Mouse (Mus musculus): ENCODE results near the gene Cdc25b. TPM values are rescaled to one million over a fixed set of nuclear protein-coding genes. Genes with fewer than 3 reads are reported as not detected.

The Cdc25b gene
- polyA plus RNA-seq, 1 experiment, result 73.8 TPM

DNA sequence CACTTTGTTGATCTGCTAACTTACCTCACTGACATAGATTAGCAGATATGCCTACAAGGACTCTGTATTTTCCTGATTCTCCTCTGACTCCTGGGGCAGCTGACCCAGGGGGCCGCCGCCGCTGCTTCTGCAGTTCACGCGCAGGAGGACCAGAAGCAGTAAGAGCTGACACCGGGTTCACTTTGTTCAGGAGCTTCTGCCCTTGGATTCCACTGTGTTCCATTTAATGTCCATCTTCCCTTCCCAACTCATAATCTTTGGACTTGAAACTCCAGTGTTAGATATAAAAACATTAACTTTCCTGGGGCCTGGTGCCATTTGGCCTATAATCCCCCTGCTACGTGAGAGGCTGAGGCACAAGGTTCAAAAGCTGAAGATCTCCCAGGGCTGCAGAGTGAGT, 22.8 kb upstream of the Cdc25b start:
- Histone ChIP-seq H3K36me3 (ENCODE audit: control insufficient read depth, insufficient read depth) (no peaks in the 10 kb centered on the region), H3K4me3 (ENCODE audit: insufficient read depth, poor library complexity, severe bottlenecking) (no peak overlapping the region), H3K79me3 (ENCODE audit: low read depth) (peaks cover 2% of the 10 kb centered on the region), H3K27me3 (ENCODE audit: control insufficient read depth, insufficient read depth, insufficient read length) (no peaks in the 10 kb centered on the region), H3ac (ENCODE audit: control insufficient read depth, insufficient read length, low read depth) (no peak overlapping the region), H3K79me2 (ENCODE audit: control insufficient read depth, insufficient read depth) (peaks cover 8% of the 10 kb centered on the region)
- TF ChIP-seq USF1 (IDR thresholded peaks at IDR 0.05; ENCODE audit: low read depth) (no peak), MYOG (IDR thresholded peaks at IDR 0.05; ENCODE audit: control insufficient read depth, extremely low read depth, insufficient read length) (no peak), FOSL1 (IDR thresholded peaks at IDR 0.05; ENCODE audit: insufficient read depth, low read length, poor library complexity, severe bottlenecking) (no peak), CEBPB (IDR thresholded peaks at IDR 0.05; ENCODE audit: low read depth) (no peak), CTCF (IDR thresholded peaks at IDR 0.05; ENCODE audit: control insufficient read depth, insufficient read depth, insufficient read length) (no peak), MAX (IDR thresholded peaks at IDR 0.05) (no peak), MYOD1 (IDR thresholded peaks at IDR 0.05; ENCODE audit: control insufficient read depth, insufficient read length, low read depth) (no peak)

DNA sequence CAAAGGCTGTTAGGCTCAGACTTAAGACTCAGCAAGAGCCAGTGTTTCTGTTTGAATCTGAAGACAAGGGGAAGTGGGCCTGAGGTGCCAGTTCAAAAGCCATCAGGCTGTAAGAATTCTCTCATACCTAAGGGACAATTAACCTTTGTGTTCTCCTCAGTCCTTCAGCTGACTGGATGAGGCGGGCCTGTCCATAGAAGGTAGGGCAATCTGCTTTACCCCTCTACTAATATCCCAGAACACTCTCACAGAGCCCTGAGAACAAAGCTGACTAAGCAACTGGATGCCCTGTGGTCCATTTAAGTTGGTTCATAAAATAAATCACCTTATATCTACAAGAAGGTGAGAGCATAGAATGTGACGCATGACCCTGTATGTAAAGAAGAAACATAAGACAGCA, 20.6 kb upstream of the Cdc25b start:
- H3K79me2 ChIP-seq (ENCODE audit: control insufficient read depth, insufficient read depth), result no peaks in the 10 kb centered on the region
- no peak overlapping the region for H3K4me3 ChIP-seq (ENCODE audit: insufficient read depth, poor library complexity, severe bottlenecking)
- H3K36me3 ChIP-seq (ENCODE audit: control insufficient read depth, insufficient read depth), result no peaks in the 10 kb centered on the region
- H3K27me3 ChIP-seq (ENCODE audit: control insufficient read depth, insufficient read depth, insufficient read length), result no peaks in the 10 kb centered on the region
- TF ChIP-seq CEBPB (IDR thresholded peaks at IDR 0.05; ENCODE audit: low read depth), result no peak
- H3ac ChIP-seq (ENCODE audit: control insufficient read depth, insufficient read length, low read depth), result no peak overlapping the region
- no peaks in the 10 kb centered on the region for H3K79me3 ChIP-seq (ENCODE audit: low read depth)

DNA sequence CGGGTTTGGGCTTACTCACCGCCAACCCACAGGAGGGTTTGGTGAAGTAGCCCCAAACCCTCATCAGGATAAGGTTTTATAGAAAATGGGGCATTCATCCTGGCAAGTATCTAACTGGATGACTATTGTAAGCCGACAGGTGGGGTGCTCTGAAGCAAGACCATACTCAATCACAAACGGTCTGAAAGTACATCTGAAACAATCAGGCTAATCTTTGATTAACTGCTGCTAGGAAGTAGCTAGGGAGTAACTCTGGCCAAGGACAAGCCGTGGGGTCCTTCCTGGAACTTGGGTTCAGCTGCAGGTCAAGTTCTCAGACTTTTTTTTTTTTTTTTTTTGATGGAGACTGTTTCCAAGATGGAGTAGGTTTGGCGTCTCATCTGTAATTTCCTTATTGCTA, 18.8 kb upstream of the Cdc25b start:
- Histone ChIP-seq H3K4me3 (ENCODE audit: insufficient read depth, poor library complexity, severe bottlenecking) (no peak overlapping the region), H3K79me3 (ENCODE audit: low read depth) (no peaks in the 10 kb centered on the region), H3K36me3 (ENCODE audit: control insufficient read depth, insufficient read depth) (no peaks in the 10 kb centered on the region), H3K79me2 (ENCODE audit: control insufficient read depth, insufficient read depth) (no peaks in the 10 kb centered on the region), H3ac (ENCODE audit: control insufficient read depth, insufficient read length, low read depth) (no peak overlapping the region), H3K27me3 (ENCODE audit: control insufficient read depth, insufficient read depth, insufficient read length) (no peaks in the 10 kb centered on the region)
- TF ChIP-seq CEBPB (IDR thresholded peaks at IDR 0.05; ENCODE audit: low read depth) (no peak), CTCF (IDR thresholded peaks at IDR 0.05; ENCODE audit: control insufficient read depth, insufficient read depth, insufficient read length) (no peak), MYOD1 (IDR thresholded peaks at IDR 0.05; ENCODE audit: control insufficient read depth, insufficient read length, low read depth) (no peak), MAX (IDR thresholded peaks at IDR 0.05) (no peak), MYOG (IDR thresholded peaks at IDR 0.05; ENCODE audit: control insufficient read depth, extremely low read depth, insufficient read length) (no peak), FOSL1 (IDR thresholded peaks at IDR 0.05; ENCODE audit: insufficient read depth, low read length, poor library complexity, severe bottlenecking) (no peak), USF1 (IDR thresholded peaks at IDR 0.05; ENCODE audit: low read depth) (no peak)

DNA sequence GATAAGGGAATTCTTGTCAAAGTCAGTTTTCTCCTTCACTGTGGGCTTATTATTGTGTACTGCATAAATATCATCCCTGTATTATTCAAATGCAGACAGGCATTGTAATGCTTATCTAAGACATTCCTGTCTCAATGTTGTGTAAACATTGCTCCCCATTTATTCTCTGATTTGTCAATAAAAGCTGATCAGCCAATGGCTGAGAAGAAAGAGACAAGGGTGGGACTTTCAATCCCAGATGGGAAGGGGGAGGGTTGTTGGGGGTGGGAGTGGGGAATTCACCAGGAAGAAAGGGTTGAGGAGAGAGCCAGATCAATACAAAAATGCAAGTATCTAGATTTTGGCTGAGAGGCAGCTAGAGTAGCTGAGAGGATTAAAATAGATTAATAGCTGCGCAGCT, 17.8 kb upstream of the Cdc25b start:
- Histone ChIP-seq H3K79me3 (ENCODE audit: low read depth) (no peaks in the 10 kb centered on the region), H3K79me2 (ENCODE audit: control insufficient read depth, insufficient read depth) (no peaks in the 10 kb centered on the region), H3K4me3 (ENCODE audit: insufficient read depth, poor library complexity, severe bottlenecking) (no peak overlapping the region), H3K27me3 (ENCODE audit: control insufficient read depth, insufficient read depth, insufficient read length) (no peaks in the 10 kb centered on the region), H3ac (ENCODE audit: control insufficient read depth, insufficient read length, low read depth) (no peak overlapping the region), H3K36me3 (ENCODE audit: control insufficient read depth, insufficient read depth) (no peaks in the 10 kb centered on the region)
- no peak for TF ChIP-seq MYOD1 (IDR thresholded peaks at IDR 0.05; ENCODE audit: control insufficient read depth, insufficient read length, low read depth)
- no peak for TF ChIP-seq MAX (IDR thresholded peaks at IDR 0.05)
- TF ChIP-seq FOSL1 (IDR thresholded peaks at IDR 0.05; ENCODE audit: insufficient read depth, low read length, poor library complexity, severe bottlenecking), result no peak
- no peak for TF ChIP-seq CTCF (IDR thresholded peaks at IDR 0.05; ENCODE audit: control insufficient read depth, insufficient read depth, insufficient read length)
- no peak for TF ChIP-seq USF1 (IDR thresholded peaks at IDR 0.05; ENCODE audit: low read depth)
- TF ChIP-seq CEBPB (IDR thresholded peaks at IDR 0.05; ENCODE audit: low read depth), result no peak
- TF ChIP-seq MYOG (IDR thresholded peaks at IDR 0.05; ENCODE audit: control insufficient read depth, extremely low read depth, insufficient read length), result no peak

DNA sequence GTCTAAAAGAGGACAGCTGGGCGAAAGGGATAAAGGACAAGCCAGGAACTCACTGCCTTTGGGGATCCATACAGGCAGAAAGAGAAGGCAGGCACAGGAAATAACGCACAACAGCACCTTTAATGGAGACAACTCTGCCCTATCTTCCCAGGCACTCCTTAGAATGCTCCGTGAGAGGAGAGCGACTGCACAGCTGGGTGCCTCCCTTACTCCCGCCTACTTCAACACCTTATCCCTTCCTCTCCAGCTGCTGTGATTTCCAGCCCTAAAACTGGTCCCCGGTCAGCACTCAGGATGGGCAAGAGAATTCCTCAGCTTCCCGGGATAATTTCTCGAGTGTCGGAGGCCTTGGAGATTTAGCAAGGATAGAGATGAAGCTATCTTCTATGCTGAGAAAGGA, 15.8 kb upstream of the Cdc25b start:
- TF ChIP-seq CTCF (IDR thresholded peaks at IDR 0.05; ENCODE audit: control insufficient read depth, insufficient read depth, insufficient read length) (no peak), FOSL1 (IDR thresholded peaks at IDR 0.05; ENCODE audit: insufficient read depth, low read length, poor library complexity, severe bottlenecking) (no peak), MAX (IDR thresholded peaks at IDR 0.05) (no peak), CEBPB (IDR thresholded peaks at IDR 0.05; ENCODE audit: low read depth) (no peak), USF1 (IDR thresholded peaks at IDR 0.05; ENCODE audit: low read depth) (no peak), MYOG (IDR thresholded peaks at IDR 0.05; ENCODE audit: control insufficient read depth, extremely low read depth, insufficient read length) (no peak), MYOD1 (IDR thresholded peaks at IDR 0.05; ENCODE audit: control insufficient read depth, insufficient read length, low read depth) (no peak)
- Histone ChIP-seq H3K27me3 (ENCODE audit: control insufficient read depth, insufficient read depth, insufficient read length) (no peaks in the 10 kb centered on the region), H3ac (ENCODE audit: control insufficient read depth, insufficient read length, low read depth) (no peak overlapping the region), H3K79me2 (ENCODE audit: control insufficient read depth, insufficient read depth) (peaks cover 2% of the 10 kb centered on the region), H3K79me3 (ENCODE audit: low read depth) (peaks cover under 1% of the 10 kb centered on the region), H3K36me3 (ENCODE audit: control insufficient read depth, insufficient read depth) (no peaks in the 10 kb centered on the region), H3K4me3 (ENCODE audit: insufficient read depth, poor library complexity, severe bottlenecking) (no peak overlapping the region)

DNA sequence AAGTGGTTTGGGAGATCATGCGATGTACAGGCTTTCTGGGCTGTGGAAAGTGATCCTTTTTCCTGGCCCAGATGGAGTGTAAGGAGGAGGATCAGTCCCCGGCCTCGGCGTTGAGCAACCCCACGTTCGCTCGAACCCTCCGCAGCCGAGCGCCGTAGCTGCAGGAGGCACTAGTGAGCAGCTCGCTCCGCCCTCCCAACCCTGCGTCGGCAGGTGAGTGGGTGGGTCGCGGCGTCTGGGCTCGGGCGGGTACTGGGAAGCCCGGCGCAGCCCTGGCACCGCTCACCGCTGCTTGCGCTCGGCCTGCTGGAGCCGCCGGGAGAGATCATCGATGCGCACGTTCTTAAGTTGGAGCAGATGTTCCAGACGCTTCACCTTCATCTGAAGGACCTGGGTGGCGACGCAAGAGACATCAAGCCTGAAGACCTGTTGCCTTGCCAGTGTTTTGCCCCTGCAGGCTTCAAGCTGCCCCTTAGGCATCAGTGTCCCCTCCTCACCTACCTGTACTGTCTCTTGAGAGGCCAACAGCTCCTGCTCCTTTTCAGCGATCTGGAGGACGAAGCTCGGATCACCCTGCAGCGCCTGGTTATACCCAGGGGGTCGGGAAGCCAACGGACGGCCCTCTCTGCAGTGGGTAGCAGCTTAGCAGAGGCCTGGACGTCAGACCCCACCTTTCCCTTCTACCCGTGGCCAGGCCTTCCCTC, 15.2 kb upstream of the Cdc25b start:
- Histone ChIP-seq H3K79me2 (ENCODE audit: control insufficient read depth, insufficient read depth) (peaks cover 8% of the 10 kb centered on the region), H3K27me3 (ENCODE audit: control insufficient read depth, insufficient read depth, insufficient read length) (no peaks in the 10 kb centered on the region), H3K36me3 (ENCODE audit: control insufficient read depth, insufficient read depth) (no peaks in the 10 kb centered on the region), H3K79me3 (ENCODE audit: low read depth) (peaks cover 6% of the 10 kb centered on the region), H3K4me3 (ENCODE audit: insufficient read depth, poor library complexity, severe bottlenecking) (no peak overlapping the region), H3ac (ENCODE audit: control insufficient read depth, insufficient read length, low read depth) (no peak overlapping the region)
- TF ChIP-seq CTCF (IDR thresholded peaks at IDR 0.05; ENCODE audit: control insufficient read depth, insufficient read depth, insufficient read length) (no peak), FOSL1 (IDR thresholded peaks at IDR 0.05; ENCODE audit: insufficient read depth, low read length, poor library complexity, severe bottlenecking) (no peak), MYOD1 (IDR thresholded peaks at IDR 0.05; ENCODE audit: control insufficient read depth, insufficient read length, low read depth) (no peak), USF1 (IDR thresholded peaks at IDR 0.05; ENCODE audit: low read depth) (no peak), MYOG (IDR thresholded peaks at IDR 0.05; ENCODE audit: control insufficient read depth, extremely low read depth, insufficient read length) (no peak), CEBPB (IDR thresholded peaks at IDR 0.05; ENCODE audit: low read depth) (no peak), MAX (IDR thresholded peaks at IDR 0.05) (no peak)

Measured in C2C12 (cell line).